Mouse (Mus musculus) heart, postnatal 25 days (tissue): ENCODE results near the gene Kidins220. TPM values are rescaled to one million over a fixed set of nuclear protein-coding genes. Genes with fewer than 3 reads are reported as not detected.
A peak's percentile ranks its signal among the peaks of the same experiment; 100 is the strongest.

Experiments
- DNase-seq: peaks from one replicate; pipeline ENCODE4 v3.0.0; 2022; ENCODE audit warnings: low spot score
- intact Hi-C: fragments of 180-260 bp; cut with DNase I; formaldehyde crosslinking; loops from one replicate; pipeline ENCODE4 v1.15.1; 2025
- total RNA-seq, 2 experiments: library from RNA; stranded (reverse); gene quantifications; 2 replicates each; pipeline ENCODE4 v1.2.3; 2021

Kidins220 gene
- total RNA-seq, 2 experiments from 2014 or later = 69.0 to 76.8 TPM

GRCm38 (mm10) chr12:24961821-24962220 lies 12.9 kb upstream of the Kidins220 start:
- intact Hi-C loops = no loop called here
- no peak for DNase-seq

- intact Hi-C loops = no loop called here
Measured at GRCm38 (mm10) chr12:24962362-24962967, 12.3 kb upstream of the Kidins220 start.

GRCm38 (mm10) chr12:24963393-24964022 lies 11.2 kb upstream of the Kidins220 start:
- no peak for DNase-seq
- intact Hi-C loops = no loop called here

More at GRCm38 (mm10) chr12:24962362-24962967, 12.3 kb upstream of the Kidins220 start:
- no peak for DNase-seq

GRCm38 (mm10) chr12:24965406-24965805 lies 9.3 kb upstream of the Kidins220 start:
- intact Hi-C loops = no loop called here
- no peak for DNase-seq

GRCm38 (mm10) chr12:24966046-24966445 lies 8.7 kb upstream of the Kidins220 start:
- intact Hi-C loops = no loop called here
- DNase-seq = no peak

- DNase-seq = no peak
- intact Hi-C loops = no loop called here
Measured at GRCm38 (mm10) chr12:24971490-24972200, 3.1 kb upstream of the Kidins220 start.

GRCm38 (mm10) chr12:24972371-24973350 lies 2.1 kb upstream of the Kidins220 start:
- intact Hi-C loops = no loop called here
- no peak for DNase-seq

- intact Hi-C loops = no loop called here
- DNase-seq = no peak
Measured at GRCm38 (mm10) chr12:24973586-24973985, 1.1 kb upstream of the Kidins220 start.

GRCm38 (mm10) chr12:24975115-24975733 lies 499 bp downstream of the Kidins220 start:
- peak; percentile 21 for DNase-seq
- intact Hi-C loops = no loop called here

- intact Hi-C loops = no loop called here
- no peak for DNase-seq
Measured at GRCm38 (mm10) chr12:24985226-24985625, 10.5 kb downstream of the Kidins220 start.

- intact Hi-C loops = no loop called here
- DNase-seq = no peak
Measured at GRCm38 (mm10) chr12:24995350-24995749, 20.6 kb downstream of the Kidins220 start.

- intact Hi-C loops = no loop called here
- DNase-seq = no peak
Measured at GRCm38 (mm10) chr12:25005350-25005749, 30.6 kb downstream of the Kidins220 start.

GRCm38 (mm10) chr12:25009957-25010356 lies 35.2 kb downstream of the Kidins220 start:
- intact Hi-C loops = no loop called here
- no peak for DNase-seq

- intact Hi-C loops = no loop called here
Measured at GRCm38 (mm10) chr12:25010416-25010815, 35.7 kb downstream of the Kidins220 start.

GRCm38 (mm10) chr12:25011733-25012367 lies 37.1 kb downstream of the Kidins220 start:
- DNase-seq = no peak
- intact Hi-C loops = loop anchor here (1.0 kb wide), 1 partner anchor 13 kb away; no protein-coding TSS in a partner anchor

More at GRCm38 (mm10) chr12:25010416-25010815, 35.7 kb downstream of the Kidins220 start:
- DNase-seq = no peak

- no peak for DNase-seq
- intact Hi-C loops = no loop called here
Measured at GRCm38 (mm10) chr12:25012555-25013540, 38.1 kb downstream of the Kidins220 start.

GRCm38 (mm10) chr12:25014307-25014927 lies 39.7 kb downstream of the Kidins220 start:
- DNase-seq = no peak
- intact Hi-C loops = no loop called here
